Mouse (Mus musculus) neutrophil, adult 83 days (primary cell): Measurements from ENCODE around the gene Zfp874b. TPM values are rescaled to one million over a fixed set of nuclear protein-coding genes. Genes with fewer than 3 reads are reported as not detected.

Experiments used
- total RNA-seq, 2 experiments: library from RNA; stranded (reverse); gene quantifications; one replicate each; pipeline ENCODE4 v1.2.4; 2023

The Zfp874b gene
- 1 to 10 TPM; 6.6 to 9.1 TPM for total RNA-seq

DNA sequence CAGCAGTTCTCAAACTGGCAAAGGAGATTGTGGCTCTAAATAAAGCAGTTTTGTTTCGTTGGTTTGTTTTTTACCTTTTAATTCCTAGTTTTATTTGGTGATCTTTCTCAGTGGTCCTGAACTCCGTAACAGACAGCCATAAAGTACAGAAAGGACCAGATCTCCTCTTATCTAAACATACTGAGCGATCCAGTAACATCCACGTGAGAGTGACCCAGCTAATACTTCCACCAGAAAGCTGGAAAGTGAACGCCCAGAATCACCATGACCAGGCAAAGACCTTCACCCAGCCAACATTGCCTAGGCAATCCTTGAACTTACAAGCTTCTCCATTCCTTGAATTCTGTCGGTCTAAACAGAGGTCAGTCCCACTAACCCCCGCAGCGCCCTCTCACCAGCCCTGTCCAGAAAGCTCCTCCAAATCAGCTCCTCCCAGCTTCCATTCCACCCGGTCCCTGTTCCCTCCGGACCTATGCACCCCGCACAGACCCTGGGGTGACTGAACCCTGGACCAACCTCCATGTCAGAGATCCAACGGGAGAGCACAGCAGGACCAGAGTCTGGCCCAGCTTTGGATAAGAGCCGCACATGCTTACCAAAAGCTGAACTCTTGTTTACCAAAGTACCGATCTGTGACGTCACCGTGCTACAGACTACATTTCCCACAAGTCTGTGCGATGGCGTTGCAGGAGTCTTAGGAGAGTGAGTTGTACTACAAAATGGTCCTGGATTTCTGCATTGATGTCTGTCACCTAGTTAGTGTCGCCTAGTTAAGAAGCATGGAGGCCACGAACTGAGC is at the start of gene Zfp874b:
Gene Zfp874b, minus strand, starts transcription at position 634 of the 799 bp plus-strand sequence.

DNA sequence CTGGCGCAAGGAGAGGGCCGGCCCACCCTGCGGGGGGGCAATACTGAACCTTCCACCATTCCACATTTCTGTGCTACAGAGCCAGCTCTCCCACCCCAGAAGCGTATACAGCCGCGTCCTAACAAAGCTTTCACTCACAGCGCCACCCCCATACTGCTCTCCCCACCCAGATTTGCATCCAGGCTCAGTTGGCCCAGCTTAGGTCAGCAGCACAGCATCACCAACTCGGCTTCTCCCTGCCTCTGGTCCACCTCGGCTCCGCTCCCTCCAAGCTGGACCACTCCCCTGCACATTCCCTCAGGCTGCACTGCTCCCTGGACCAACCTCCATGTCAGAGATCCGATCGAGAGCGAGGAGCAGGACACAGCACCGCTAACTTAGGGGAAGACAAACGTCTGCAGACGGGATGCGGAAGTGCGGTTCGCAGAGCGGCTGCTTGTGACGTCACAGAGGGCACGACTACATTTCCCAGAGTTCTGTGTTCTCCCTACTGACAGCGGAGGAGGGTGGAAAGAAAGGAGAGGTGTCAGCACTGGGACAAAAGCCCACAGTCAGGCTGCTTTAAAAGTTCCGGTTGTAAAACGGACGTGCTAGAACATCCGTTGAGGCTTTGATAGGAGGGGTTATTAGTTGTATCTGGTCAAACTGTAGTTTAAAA is 41.8 kb upstream of the Zfp874b start, which contains the start of the genes Gm26965 and Zfp87:
Gene Gm26965, minus strand, starts transcription at position 399 of the 658 bp plus-strand sequence.
Gene Zfp87, minus strand, starts transcription at position 425 of the 658 bp plus-strand sequence.

DNA sequence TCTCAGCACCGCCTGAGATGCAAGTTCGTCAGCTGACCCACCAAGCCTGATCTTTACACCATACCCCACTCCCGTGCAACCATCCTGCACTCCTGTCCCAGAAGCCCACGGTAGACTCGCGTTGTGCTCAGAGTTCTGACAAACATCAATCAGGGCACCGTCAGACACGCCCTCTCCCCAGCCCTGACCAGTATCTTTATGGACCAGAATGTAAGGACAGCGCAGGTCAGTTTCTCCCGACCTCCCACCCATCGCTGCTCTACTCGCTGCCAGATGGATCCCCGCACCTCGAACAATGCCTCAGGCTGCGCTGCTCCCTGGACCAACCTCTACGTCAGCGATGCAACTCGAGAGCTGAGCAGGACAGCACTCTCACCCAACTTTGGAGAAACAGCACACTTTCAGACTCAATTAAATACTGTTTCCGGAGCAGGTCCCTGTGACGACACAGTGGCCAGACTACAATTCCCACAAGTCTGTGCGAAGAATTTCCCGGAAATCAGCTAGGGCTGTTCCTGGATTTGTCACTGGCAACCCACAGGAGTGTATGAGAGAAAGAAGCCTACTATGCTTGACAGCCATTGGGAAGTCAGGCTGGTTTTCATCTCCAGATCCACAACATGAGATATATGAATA is 16.1 kb upstream of the Zfp874b start, which contains the start of gene Zfp58:
Gene Zfp58, minus strand, starts transcription at position 472 of the 636 bp plus-strand sequence.

DNA sequence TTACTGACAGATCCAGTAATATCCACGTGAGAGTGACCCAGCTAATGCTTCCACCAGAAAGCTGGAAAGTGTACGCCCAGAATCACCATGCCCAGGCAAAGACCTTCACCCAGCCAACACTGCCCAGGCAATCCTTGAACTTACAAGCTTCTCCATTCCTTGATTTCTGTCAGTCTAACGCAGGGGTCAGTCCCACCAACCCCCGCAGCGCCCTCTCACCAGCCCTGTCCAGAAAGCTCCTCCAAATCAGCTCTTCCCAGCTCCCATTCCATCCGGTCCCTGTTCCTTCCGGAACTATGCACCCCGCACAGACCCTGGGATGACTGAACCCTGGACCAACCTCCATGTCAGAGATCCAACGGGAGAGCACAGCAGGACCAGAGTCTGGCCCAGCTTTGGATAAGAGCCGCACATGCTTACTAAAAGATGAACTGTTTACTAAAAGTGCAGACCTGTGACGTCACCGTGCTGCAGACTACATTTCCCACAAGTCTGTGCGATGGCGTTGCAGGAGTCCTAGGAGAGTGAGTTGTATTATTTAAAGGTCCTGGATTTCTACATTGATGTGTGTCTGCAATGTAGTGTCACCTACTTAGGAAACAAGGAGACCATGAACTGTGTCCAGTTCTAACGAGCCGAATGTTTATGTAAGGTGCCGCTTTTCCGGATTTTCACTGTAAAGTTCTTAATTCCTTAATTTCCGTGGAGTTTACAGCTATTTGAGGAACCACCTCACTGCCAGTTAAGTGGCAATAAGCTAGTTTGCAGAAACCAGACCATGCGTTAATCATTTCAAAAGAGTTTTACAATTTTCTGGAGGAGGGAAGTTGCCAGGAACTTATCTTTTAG is 32.7 kb downstream of the Zfp874b start, which contains the start of gene Zfp874a:
Gene Zfp874a, minus strand, starts transcription at position 453 of the 849 bp plus-strand sequence.

Other genes starting within 250 kb of the Zfp874b start
- gene Zfp458, start 205.8 kb downstream of the Zfp874b start, total RNA-seq = 1 to 10 TPM; 1.5 to 2.0 TPM
- gene Zfp457, start 177.8 kb downstream of the Zfp874b start, total RNA-seq = under 1 TPM in 1 of 2 experiments, not detected in 1; 0.46 TPM
- gene Zfp595, start 151.7 kb downstream of the Zfp874b start, total RNA-seq = 1 to 10 TPM; 5.3 to 6.4 TPM
- gene Gm28044, start 123.7 kb downstream of the Zfp874b start, total RNA-seq = 1 to 10 TPM in 1 of 2 experiments, not detected in 1; 3.0 TPM
- gene Zfp953, start 123.7 kb downstream of the Zfp874b start, total RNA-seq = 1 to 10 TPM; 6.1 to 7.3 TPM
- gene Gm28041, start 108.5 kb downstream of the Zfp874b start, total RNA-seq = 1 to 10 TPM in 1 of 2 experiments, under 1 TPM in 1; 0.90 to 1.8 TPM
- 1 to 10 TPM; 1.1 to 1.7 TPM for gene Zfp456, start 108.4 kb downstream of the Zfp874b start, total RNA-seq
- 1 to 10 TPM; 4.0 to 4.2 TPM for gene Zfp429, start 84.4 kb downstream of the Zfp874b start, total RNA-seq
- gene Zfp459, start 62.8 kb downstream of the Zfp874b start, total RNA-seq = under 1 TPM; 0.09 to 0.42 TPM
- gene Zfp874a, start 32.6 kb downstream of the Zfp874b start, total RNA-seq = 1 to 10 TPM; 2.8 to 3.3 TPM
- 1 to 10 TPM; 3.6 to 5.8 TPM for gene Zfp58, start 16.3 kb upstream of the Zfp874b start, total RNA-seq
- gene Gm26965, start 41.9 kb upstream of the Zfp874b start, total RNA-seq = not detected
- 10 to 100 TPM; 10.9 to 14.0 TPM for gene Zfp87, start 41.9 kb upstream of the Zfp874b start, total RNA-seq
- 1 to 10 TPM; 5.7 to 5.9 TPM for gene Zfp748, start 69.6 kb upstream of the Zfp874b start, total RNA-seq
- 1 to 10 TPM; 8.9 to 9.8 TPM for gene Zfp729b, start 125.4 kb upstream of the Zfp874b start, total RNA-seq
- under 1 TPM; 0.39 to 0.42 TPM for gene Gm49345, start 153.5 kb upstream of the Zfp874b start, total RNA-seq
- gene Zfp729a, start 153.5 kb upstream of the Zfp874b start, total RNA-seq = 10 to 100 TPM in 1 of 2 experiments, 1 to 10 TPM in 1; 9.4 to 11.5 TPM
- gene Zfp738, start 202.8 kb upstream of the Zfp874b start, total RNA-seq = 1 to 10 TPM; 5.5 to 6.5 TPM
- 1 to 10 TPM; 6.5 to 6.6 TPM for gene Zfp65, start 244.9 kb upstream of the Zfp874b start, total RNA-seq